Mouse (Mus musculus): ENCODE data around the gene Qrsl1.

DNA sequence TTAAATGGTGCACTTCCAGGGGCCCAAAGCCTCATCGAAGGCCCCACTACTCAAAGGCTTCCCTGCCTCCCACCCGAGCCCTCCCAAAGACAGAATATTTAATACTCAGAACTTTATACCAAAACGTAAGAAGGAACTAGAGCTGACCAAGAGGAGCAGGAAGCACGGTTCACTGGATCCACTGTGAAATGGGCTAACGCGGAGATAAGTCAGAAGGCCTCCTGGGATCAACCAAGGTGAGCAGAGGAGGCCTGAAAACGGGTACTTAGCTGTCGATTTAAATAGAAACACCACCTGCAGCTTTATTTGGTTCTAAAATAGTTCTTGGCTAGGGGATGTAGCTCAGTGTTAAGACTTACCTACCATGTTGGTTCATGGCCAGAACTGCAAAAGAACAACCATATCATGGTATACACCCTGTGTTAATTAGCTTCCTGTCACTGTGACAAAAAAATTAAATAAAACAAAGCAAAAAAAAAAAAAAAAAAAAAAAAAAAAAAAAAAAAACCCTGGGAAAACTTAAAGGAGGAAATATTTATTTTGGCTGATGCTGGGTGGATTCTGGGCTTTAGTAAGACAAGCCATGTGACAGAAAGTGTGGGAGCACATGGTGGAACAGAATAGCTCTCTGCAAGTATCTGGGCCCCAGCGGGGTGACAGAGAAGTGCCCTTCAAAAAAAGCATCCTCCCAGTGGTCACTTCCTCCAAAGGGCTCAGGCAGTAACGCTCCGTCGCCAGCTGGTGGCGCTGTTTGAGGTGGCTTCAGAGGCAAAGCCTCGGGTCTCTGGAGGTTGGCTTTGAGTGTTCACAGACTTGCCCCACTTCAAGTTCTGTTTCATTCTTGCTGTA lies 74.5 kb downstream of the Qrsl1 start:
- TF ChIP-seq CTCF (IDR thresholded peaks at IDR 0.05; ENCODE audit: low read depth) (peak; percentile 71), EP300 (IDR thresholded peaks at IDR 0.05; ENCODE audit: low read depth) (no peak)
